Mouse (Mus musculus) splenic B cell, adult 2 months (primary cell): ENCODE measurements around the gene Txndc17.

ENCODE experiments used
- DNase-seq: peaks from one replicate; pipeline ENCODE4 v3.0.0-alpha.2; 2011; ENCODE audit warnings: low read depth, low spot score
- H3K27me3 ChIP-seq: 2 replicates; pipeline ENCODE4 v1.6.1; 2012; ENCODE audit warnings: mild to moderate bottlenecking, low read length, moderate library complexity, mixed read lengths; ENCODE audit not compliant: control insufficient read depth, poor library complexity, insufficient read depth, severe bottlenecking
- H3K36me3 ChIP-seq: 2 replicates; pipeline ENCODE4 v1.6.1; 2012; ENCODE audit warnings: mild to moderate bottlenecking, low read length, moderate library complexity, mixed read lengths; ENCODE audit not compliant: control insufficient read depth, poor library complexity, insufficient read depth, severe bottlenecking

The Txndc17 gene

GRCm38 (mm10) chr11:72206341-72207203 lies 775 bp upstream of the Txndc17 start, which contains the start of gene Gm43951:
Gene Gm43951 (minus strand): TSS chr11:72206840.
- DNase-seq, result no peak
- H3K27me3 ChIP-seq, result no peaks in the 10 kb centered on the region
- H3K36me3 ChIP-seq, result peaks cover 7% of the 10 kb centered on the region

DNA sequence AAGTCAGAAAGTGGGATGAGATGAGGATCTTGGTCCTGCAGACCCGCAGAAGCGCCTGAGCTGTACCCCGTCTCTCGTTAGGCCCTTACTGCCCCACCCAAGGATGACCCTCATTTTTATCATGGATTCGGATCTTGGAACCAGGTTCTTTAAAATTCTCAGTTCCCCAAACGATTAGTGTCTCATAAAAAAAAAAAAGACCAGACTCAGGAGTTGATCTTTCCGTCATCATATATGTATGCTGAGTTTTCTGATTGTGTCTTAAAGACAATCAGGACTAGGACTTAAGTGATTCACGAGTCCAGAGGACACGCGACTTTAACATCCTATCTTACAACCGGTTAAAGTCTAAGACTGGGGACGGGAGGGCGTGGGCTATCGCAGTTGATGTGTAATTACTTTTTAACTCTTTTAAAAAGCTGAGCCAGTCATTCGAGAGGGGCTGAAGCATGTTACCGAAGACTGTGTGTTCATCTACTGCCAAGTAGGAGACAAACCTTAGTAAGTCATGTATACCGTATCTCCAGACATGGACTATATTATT lies 559 bp downstream of the Txndc17 start:
- peaks cover 7% of the 10 kb centered on the region for H3K36me3 ChIP-seq
- no peaks in the 10 kb centered on the region for H3K27me3 ChIP-seq
- no peak for DNase-seq

- DNase-seq, result peak; percentile 99
- H3K27me3 ChIP-seq, result no peaks in the 10 kb centered on the region
- peaks cover 6% of the 10 kb centered on the region for H3K36me3 ChIP-seq
Observed at GRCm38 (mm10) chr11:72214591-72215409, 7.5 kb downstream of the Txndc17 start.

DNA sequence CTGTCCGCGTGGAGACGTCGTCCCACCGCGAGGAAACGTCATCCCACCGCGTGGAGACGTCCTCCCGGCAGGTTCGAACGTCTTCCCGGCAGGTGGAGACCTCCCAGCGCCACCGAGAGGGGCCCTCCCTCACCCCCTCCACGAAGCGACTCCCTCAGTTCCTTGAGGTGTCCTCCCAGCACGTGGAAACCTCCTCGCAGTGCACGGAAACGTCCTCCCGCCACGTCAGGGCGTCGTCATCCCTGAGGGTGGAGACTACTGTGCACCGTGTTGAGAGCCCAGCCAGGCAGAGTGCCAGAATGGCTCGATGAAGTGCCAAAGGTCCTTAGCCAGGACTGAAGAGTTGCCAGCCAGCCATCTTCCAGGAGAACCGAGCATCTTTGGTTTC lies 8.1 kb downstream of the Txndc17 start, which contains the start of gene Med31:
Gene Med31 (minus strand): TSS at position 183 of the 388 bp plus-strand sequence.
- peaks cover 6% of the 10 kb centered on the region for H3K36me3 ChIP-seq
- DNase-seq, result peak; percentile 84
- no peaks in the 10 kb centered on the region for H3K27me3 ChIP-seq

GRCm38 (mm10) chr11:72217116-72217515 lies 9.8 kb downstream of the Txndc17 start:
- no peak for DNase-seq
- Histone ChIP-seq H3K27me3 (no peaks in the 10 kb centered on the region), H3K36me3 (no peaks in the 10 kb centered on the region)

- no peaks in the 10 kb centered on the region for H3K36me3 ChIP-seq
- DNase-seq, result peak; percentile 87
Observed at GRCm38 (mm10) chr11:72221278-72221677, 13.9 kb downstream of the Txndc17 start.

GRCm38 (mm10) chr11:72223414-72223813 lies 16.1 kb downstream of the Txndc17 start:
- Histone ChIP-seq H3K36me3 (no peaks in the 10 kb centered on the region), H3K27me3 (no peaks in the 10 kb centered on the region)
- no peak for DNase-seq

More at GRCm38 (mm10) chr11:72221278-72221677, 13.9 kb downstream of the Txndc17 start:
- H3K27me3 ChIP-seq, result no peaks in the 10 kb centered on the region

GRCm38 (mm10) chr11:72224865-72225264 lies 17.5 kb downstream of the Txndc17 start:
- DNase-seq, result peak; percentile 84
- Histone ChIP-seq H3K36me3 (no peaks in the 10 kb centered on the region), H3K27me3 (no peaks in the 10 kb centered on the region)

DNA sequence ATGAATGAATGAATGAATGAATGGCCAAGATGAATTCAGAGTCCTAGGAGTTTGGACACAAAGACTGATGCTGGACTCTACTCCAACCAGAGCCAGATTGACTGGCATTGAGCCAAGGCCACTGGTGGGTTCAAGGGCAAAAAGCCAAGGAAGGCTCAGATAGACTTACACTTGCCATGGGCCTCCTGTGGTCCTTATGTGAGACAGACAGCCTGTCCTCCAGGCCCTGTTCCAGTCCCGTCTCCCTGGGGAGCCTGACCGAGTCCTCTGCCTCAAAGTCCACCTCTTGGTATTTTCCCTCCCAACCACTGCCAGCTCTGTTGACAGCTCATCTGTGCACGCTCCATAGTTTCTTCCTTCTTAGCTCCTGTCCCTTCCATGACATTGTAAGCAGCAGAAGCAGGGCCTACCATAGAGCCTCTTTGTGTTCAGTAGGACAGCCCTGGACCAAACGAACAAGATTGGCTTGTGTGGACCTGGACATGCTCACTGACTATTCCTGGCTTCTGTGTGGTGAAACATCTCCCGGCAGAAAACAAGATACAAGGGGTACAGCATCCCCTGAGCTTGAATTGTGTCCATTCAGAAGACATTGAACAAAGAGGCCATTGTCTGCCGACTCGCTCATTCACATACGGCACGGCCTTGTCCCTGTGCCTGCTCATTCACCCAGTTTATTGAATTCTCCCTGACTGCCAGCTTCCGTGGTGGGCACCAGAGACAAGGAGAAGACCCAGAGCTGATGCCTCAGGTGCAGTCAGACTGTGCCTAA lies 18.9 kb downstream of the Txndc17 start:
- no peaks in the 10 kb centered on the region for H3K27me3 ChIP-seq
- H3K36me3 ChIP-seq, result no peaks in the 10 kb centered on the region
- no peak for DNase-seq

DNA sequence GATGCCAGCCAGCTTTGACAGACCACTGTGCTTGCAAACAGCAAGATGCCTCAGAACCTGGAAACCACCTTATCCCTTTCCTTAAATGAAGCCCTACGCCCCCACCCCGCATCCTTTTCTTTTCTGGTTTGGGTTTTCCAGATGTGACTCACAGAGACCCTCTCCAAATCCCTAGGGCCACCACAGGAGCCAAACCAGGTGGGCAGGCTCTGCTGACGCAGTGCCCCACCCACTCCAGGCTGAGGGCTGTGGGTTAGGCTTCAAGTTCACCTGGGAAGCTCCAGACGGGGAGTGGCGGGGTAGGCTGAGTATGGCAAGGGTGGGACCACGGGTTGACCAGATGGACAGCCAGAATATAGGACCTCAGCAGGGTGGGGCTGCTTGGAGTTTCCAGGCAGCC lies 19.6 kb downstream of the Txndc17 start:
- no peak for DNase-seq
- Histone ChIP-seq H3K27me3 (no peaks in the 10 kb centered on the region), H3K36me3 (no peaks in the 10 kb centered on the region)

DNA sequence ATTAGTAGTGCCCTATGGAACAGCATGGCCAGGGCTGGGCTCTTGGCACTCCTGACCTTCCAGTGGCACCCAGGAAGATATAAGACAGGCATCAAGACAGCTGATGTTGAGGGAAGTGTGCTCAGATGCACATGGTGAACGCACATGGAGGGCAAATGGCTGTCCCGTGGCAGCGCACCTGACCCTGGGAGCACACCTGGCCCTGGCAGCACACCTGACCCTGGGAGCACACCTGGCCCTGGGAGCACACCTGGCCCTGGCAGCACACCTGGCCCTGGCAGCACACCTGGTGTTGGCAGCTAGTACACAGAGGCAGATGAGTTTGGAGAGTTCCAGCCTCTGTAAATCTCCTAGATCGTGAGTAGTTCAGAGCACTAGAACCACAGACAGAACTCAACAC lies 21.2 kb downstream of the Txndc17 start:
- Histone ChIP-seq H3K27me3 (no peaks in the 10 kb centered on the region), H3K36me3 (no peaks in the 10 kb centered on the region)
- DNase-seq, result no peak

DNA sequence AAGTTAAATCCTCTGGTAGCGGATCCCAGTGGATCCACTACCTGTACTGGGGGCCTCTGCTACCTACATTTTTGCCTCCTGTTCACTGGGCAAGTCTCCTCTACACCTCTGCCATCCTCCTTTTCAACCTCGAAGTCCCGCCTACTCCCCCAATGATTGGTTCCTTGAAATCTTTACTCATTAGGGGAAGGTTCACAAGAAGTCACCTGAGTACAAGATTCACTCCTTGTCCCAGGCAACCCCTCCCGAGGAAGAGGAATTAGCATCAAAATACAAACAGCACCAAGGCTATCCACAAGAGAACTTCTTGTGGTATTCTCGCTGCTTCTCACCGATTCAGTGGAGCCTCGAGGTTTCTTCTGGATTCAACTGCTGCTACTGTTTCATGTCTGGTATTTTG lies 24.7 kb downstream of the Txndc17 start:
- Histone ChIP-seq H3K27me3 (no peaks in the 10 kb centered on the region), H3K36me3 (no peaks in the 10 kb centered on the region)
- no peak for DNase-seq

DNA sequence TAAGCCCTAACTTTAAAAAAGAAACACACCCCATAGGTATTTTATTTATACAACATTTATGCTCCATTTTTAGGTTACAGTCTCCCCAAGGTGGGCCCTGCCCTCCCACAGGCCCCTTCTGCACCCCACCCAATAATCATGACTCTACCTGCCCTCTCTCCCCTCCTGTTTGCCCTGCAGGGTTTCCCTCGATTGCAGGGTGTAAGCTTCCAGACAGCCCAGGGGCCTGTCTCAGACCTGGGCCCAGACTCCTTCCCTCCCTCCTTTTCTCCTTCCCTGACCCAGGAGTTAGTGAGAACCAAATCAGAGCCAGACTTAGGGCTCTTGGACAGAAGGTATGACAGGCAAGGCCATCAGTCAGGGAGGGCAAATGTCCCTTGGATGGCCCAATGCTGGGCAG lies 25.6 kb downstream of the Txndc17 start:
- Histone ChIP-seq H3K36me3 (no peaks in the 10 kb centered on the region), H3K27me3 (no peaks in the 10 kb centered on the region)
- no peak for DNase-seq

DNA sequence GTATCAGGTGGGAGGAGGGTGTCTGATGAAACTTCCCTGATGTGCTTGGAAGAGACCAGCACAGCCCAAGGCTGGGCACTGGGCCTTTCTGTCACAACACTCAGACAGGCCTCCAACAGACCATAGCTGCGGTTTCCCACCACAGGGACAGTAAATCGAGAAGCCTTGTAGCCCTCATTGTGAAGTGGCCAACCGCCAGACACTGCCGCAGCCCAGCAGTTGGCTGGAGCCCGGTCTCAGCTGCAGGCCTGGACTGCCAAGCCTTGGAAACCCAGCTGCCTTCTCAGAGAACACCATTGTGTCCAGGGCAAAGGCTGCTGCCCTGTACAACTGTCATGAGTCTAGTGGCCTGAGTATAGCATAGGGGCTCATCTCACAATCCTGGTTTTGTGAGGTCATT lies 26.7 kb downstream of the Txndc17 start:
- no peaks in the 10 kb centered on the region for H3K27me3 ChIP-seq
- H3K36me3 ChIP-seq, result no peaks in the 10 kb centered on the region
- no peak for DNase-seq
